Mouse (Mus musculus) MEL (cell line): ENCODE results near the gene Cuta. TPM values are rescaled to one million over a fixed set of nuclear protein-coding genes. Genes with fewer than 3 reads are reported as not detected.
A peak's percentile ranks its signal among the peaks of the same experiment; 100 is the strongest.

Source experiments
- DNase-seq: peaks from one replicate; pipeline ENCODE4 v3.0.0; 2011; ENCODE audit warnings: low read depth, low spot score
- H3K27ac ChIP-seq: 2 replicates; pipeline ENCODE4 v1.5.1; 2012; ENCODE audit warnings: low read depth, mild to moderate bottlenecking, control low read depth, low read length, moderate library complexity; ENCODE audit not compliant: control insufficient read depth
- H3K27me3 ChIP-seq, 2 experiments: fragments of 150-350 bp in 1 of 2; sonication (generic) in 1 of 2; 2 replicates each; pipeline ENCODE4 v1.6.1; 2012; ENCODE audit warnings: low read length in 2 of 2, mild to moderate bottlenecking in 2 of 2, improper control_type of control experiment in 1 of 2, moderate library complexity in 1 of 2; ENCODE audit not compliant: insufficient read depth in 2 of 2, control insufficient read depth in 1 of 2
- H3K36me3 ChIP-seq, 2 experiments: 2 replicates each; pipeline ENCODE4 v1.6.1; 2012 to 2014; ENCODE audit warnings: low read length in 2 of 2, improper control_type of control experiment in 1 of 2, inconsistent platforms in 1 of 2, mild to moderate bottlenecking in 1 of 2; ENCODE audit not compliant: insufficient read depth in 2 of 2, control insufficient read depth in 1 of 2
- H3K4me1 ChIP-seq, 2 experiments: fragments of 150-350 bp in 1 of 2; sonication (generic) in 1 of 2; 2 replicates each; pipeline ENCODE4 v1.6.1; 2012; ENCODE audit warnings: low read length in 2 of 2, improper control_type of control experiment in 1 of 2, mild to moderate bottlenecking in 1 of 2; ENCODE audit not compliant: insufficient read depth in 2 of 2, control insufficient read depth in 1 of 2
- H3K4me3 ChIP-seq, 2 experiments: fragments of 150-350 bp in 1 of 2; sonication (generic) in 1 of 2; 2 replicates each; pipeline ENCODE4 v1.5.1; 2012; ENCODE audit warnings: low read depth in 2 of 2, low read length in 2 of 2, mild to moderate bottlenecking in 2 of 2, moderate library complexity in 2 of 2, control low read depth in 1 of 2, improper control_type of control experiment in 1 of 2; ENCODE audit not compliant: control insufficient read depth in 1 of 2, insufficient read depth in 1 of 2
- H3K79me2 ChIP-seq: 2 replicates; pipeline ENCODE4 v1.6.1; 2012; ENCODE audit warnings: mild to moderate bottlenecking, low read length, moderate library complexity; ENCODE audit not compliant: control insufficient read depth, poor library complexity, insufficient read depth
- H3K9ac ChIP-seq: 2 replicates; pipeline ENCODE4 v1.6.1; 2012; ENCODE audit warnings: low read depth, mild to moderate bottlenecking, control low read depth, low read length, moderate library complexity; ENCODE audit not compliant: control insufficient read depth, poor library complexity, severe bottlenecking
- H3K9me3 ChIP-seq: fragments of 150-350 bp; sonication (generic); replicated peaks from 2 replicates; pipeline ENCODE4 v1.6.1; 2012; ENCODE audit warnings: mild to moderate bottlenecking, low read length, improper control_type of control experiment, moderate library complexity; ENCODE audit not compliant: insufficient read depth
- BHLHE40 ChIP-seq: IDR thresholded peaks from 2 replicates; pipeline ENCODE4 v1.6.1; 2012; ENCODE audit warnings: low read depth, mild to moderate bottlenecking, inconsistent platforms, low read length, improper control_type of control experiment, borderline replicate concordance
- CHD1 ChIP-seq: IDR thresholded peaks from 2 replicates; pipeline ENCODE4 v1.6.1; 2012; ENCODE audit warnings: low read depth, mild to moderate bottlenecking, inconsistent platforms, low read length, improper control_type of control experiment
- CHD2 ChIP-seq: IDR thresholded peaks from 2 replicates; pipeline ENCODE4 v1.6.1; 2011; ENCODE audit warnings: low read length, improper control_type of control experiment
- CTCF ChIP-seq, 3 experiments: IDR thresholded peaks in 2 of 3; conservative IDR thresholded peaks in 1 of 3; 2 replicates each; pipeline ENCODE4 v1.5.1; 2011 to 2012; ENCODE audit warnings: low read length in 3 of 3, low read depth in 2 of 3, mild to moderate bottlenecking in 2 of 3, improper control_type of control experiment in 1 of 3, inconsistent platforms in 1 of 3, mixed read lengths in 1 of 3, moderate library complexity in 1 of 3; ENCODE audit not compliant: control insufficient read depth in 1 of 3, insufficient read depth in 1 of 3, poor library complexity in 1 of 3, severe bottlenecking in 1 of 3
- E2F4 ChIP-seq: IDR thresholded peaks from 2 replicates; pipeline ENCODE4 v1.6.1; 2011; ENCODE audit warnings: low read depth, low read length, improper control_type of control experiment, borderline replicate concordance
- ELF1 ChIP-seq: IDR thresholded peaks from 2 replicates; pipeline ENCODE4 v1.6.1; 2014; ENCODE audit warnings: low read depth, mild to moderate bottlenecking, inconsistent platforms, low read length, improper control_type of control experiment, moderate library complexity
- EP300 ChIP-seq, 2 experiments: IDR thresholded peaks; 2 replicates each; pipeline ENCODE4 v1.6.1; 2011; ENCODE audit warnings: improper control_type of control experiment in 2 of 2, low read length in 2 of 2, low read depth in 1 of 2, mild to moderate bottlenecking in 1 of 2
- ETS1 ChIP-seq: IDR thresholded peaks from 2 replicates; pipeline ENCODE4 v1.6.1; 2012; ENCODE audit warnings: low read depth, mild to moderate bottlenecking, inconsistent platforms, low read length, improper control_type of control experiment, moderate library complexity
- GABPA ChIP-seq: IDR thresholded peaks from 2 replicates; pipeline ENCODE4 v1.6.1; 2012; ENCODE audit warnings: low read depth, mild to moderate bottlenecking, inconsistent platforms, low read length, improper control_type of control experiment, moderate library complexity
- GATA1 ChIP-seq: IDR thresholded peaks from 2 replicates; pipeline ENCODE4 v1.6.1; 2011; ENCODE audit warnings: low read depth, low read length, improper control_type of control experiment
- HCFC1 ChIP-seq: IDR thresholded peaks from 2 replicates; pipeline ENCODE4 v1.6.1; 2012; ENCODE audit warnings: low read depth, mild to moderate bottlenecking, inconsistent platforms, low read length, improper control_type of control experiment, moderate library complexity
- JUND ChIP-seq: IDR thresholded peaks from 2 replicates; pipeline ENCODE4 v1.6.1; 2011; ENCODE audit warnings: low read depth, mild to moderate bottlenecking, improper control_type of control experiment, low read length
- MAFK ChIP-seq: IDR thresholded peaks from 2 replicates; pipeline ENCODE4 v1.6.1; 2011; ENCODE audit warnings: low read depth, mild to moderate bottlenecking, low read length, improper control_type of control experiment, borderline replicate concordance
- MAX ChIP-seq: IDR thresholded peaks from 2 replicates; pipeline ENCODE4 v1.6.1; 2011; ENCODE audit warnings: low read length, improper control_type of control experiment
- MAZ ChIP-seq: IDR thresholded peaks from 2 replicates; pipeline ENCODE4 v1.6.1; 2012; ENCODE audit warnings: low read depth, mild to moderate bottlenecking, inconsistent platforms, low read length, improper control_type of control experiment
- MEF2A ChIP-seq: IDR thresholded peaks from 2 replicates; pipeline ENCODE4 v1.6.1; 2014; ENCODE audit warnings: low read depth, mild to moderate bottlenecking, inconsistent platforms, low read length, improper control_type of control experiment; ENCODE audit not compliant: poor library complexity, insufficient replicate concordance, severe bottlenecking; ENCODE audit errors: extremely low read depth
- MXI1 ChIP-seq: IDR thresholded peaks from 2 replicates; pipeline ENCODE4 v1.6.1; 2011; ENCODE audit warnings: mild to moderate bottlenecking, low read depth, low read length, improper control_type of control experiment
- MYC ChIP-seq: IDR thresholded peaks from 2 replicates; pipeline ENCODE4 v1.6.1; 2011; ENCODE audit warnings: low read depth, mild to moderate bottlenecking, low read length, improper control_type of control experiment, moderate library complexity
- NELFE ChIP-seq: IDR thresholded peaks from 2 replicates; pipeline ENCODE4 v1.6.1; 2011; ENCODE audit warnings: low read depth, low read length, improper control_type of control experiment
- NRF1 ChIP-seq: IDR thresholded peaks from 2 replicates; pipeline ENCODE4 v1.6.1; 2014; ENCODE audit warnings: low read depth, mild to moderate bottlenecking, inconsistent platforms, low read length, improper control_type of control experiment, moderate library complexity; ENCODE audit not compliant: poor library complexity, insufficient read depth, severe bottlenecking
- POLR2A ChIP-seq, 2 experiments: IDR thresholded peaks; 2 replicates each; pipeline ENCODE4 v1.6.1; 2011 to 2012; ENCODE audit warnings: low read length in 2 of 2, mild to moderate bottlenecking in 2 of 2, control low read depth in 1 of 2, improper control_type of control experiment in 1 of 2, low read depth in 1 of 2, moderate library complexity in 1 of 2; ENCODE audit not compliant: control insufficient read depth in 1 of 2, insufficient read depth in 1 of 2, poor library complexity in 1 of 2
- POLR2AphosphoS2 ChIP-seq: IDR thresholded peaks from 2 replicates; pipeline ENCODE4 v1.6.1; 2011; ENCODE audit warnings: low read length, improper control_type of control experiment
- POLR2AphosphoS5 ChIP-seq: IDR thresholded peaks from 2 replicates; pipeline ENCODE4 v1.6.1; 2012; ENCODE audit warnings: low read depth, borderline replicate concordance, mild to moderate bottlenecking, inconsistent platforms, low read length, moderate library complexity, mixed read lengths
- SIN3A ChIP-seq: IDR thresholded peaks from 2 replicates; pipeline ENCODE4 v1.6.1; 2012; ENCODE audit warnings: low read length, improper control_type of control experiment, inconsistent platforms
- SMC3 ChIP-seq: IDR thresholded peaks from 2 replicates; pipeline ENCODE4 v1.6.1; 2011; ENCODE audit warnings: low read depth, low read length, improper control_type of control experiment
- TAL1 ChIP-seq: IDR thresholded peaks from 2 replicates; pipeline ENCODE4 v1.6.1; 2012; ENCODE audit warnings: mild to moderate bottlenecking, inconsistent platforms, low read length, moderate library complexity, mixed read lengths
- TBP ChIP-seq: IDR thresholded peaks from 2 replicates; pipeline ENCODE4 v1.8.0; 2011; ENCODE audit warnings: low read depth, low read length, improper control_type of control experiment
- UBTF ChIP-seq: IDR thresholded peaks from 2 replicates; pipeline ENCODE4 v1.6.1; 2012; ENCODE audit warnings: low read depth, mild to moderate bottlenecking, inconsistent platforms, low read length, improper control_type of control experiment, moderate library complexity, borderline replicate concordance; ENCODE audit not compliant: insufficient read depth
- USF1 ChIP-seq: IDR thresholded peaks from 2 replicates; pipeline ENCODE4 v1.6.1; 2014; ENCODE audit warnings: low read depth, mild to moderate bottlenecking, inconsistent platforms, low read length, improper control_type of control experiment, moderate library complexity
- USF2 ChIP-seq, 2 experiments: IDR thresholded peaks; 2 replicates each; pipeline ENCODE4 v1.6.1; 2011 to 2012; ENCODE audit warnings: improper control_type of control experiment in 2 of 2, low read length in 2 of 2, borderline replicate concordance in 1 of 2, inconsistent platforms in 1 of 2, low read depth in 1 of 2, mild to moderate bottlenecking in 1 of 2; ENCODE audit not compliant: insufficient read depth in 1 of 2
- ZNF384 ChIP-seq: IDR thresholded peaks from 2 replicates; pipeline ENCODE4 v1.6.1; 2012; ENCODE audit warnings: low read depth, mild to moderate bottlenecking, inconsistent platforms, low read length, improper control_type of control experiment
- polyA plus RNA-seq, 2 experiments: library from polyadenylated mRNA; stranded (reverse) in 1 of 2; unstranded in 1 of 2; fragments of >175 nt in 1 of 2; fragments of >200 nt in 1 of 2; gene quantifications; 2 replicates each; pipeline versions ENCODE4 v1.2.1 to v1.2.4; 2012; ENCODE audit warnings: low replicate concordance in 2 of 2, low read depth in 1 of 2; ENCODE audit not compliant: insufficient read length in 2 of 2, insufficient read depth in 1 of 2, missing spikeins in 1 of 2
- total RNA-seq: library from RNA; depleted of rRNA; stranded (reverse); fragments of 300-350 nt; gene quantifications from 2 replicates; pipeline ENCODE4 v1.2.3, GENCODE M21; 2012; rRNA removed

Cuta gene
- total RNA-seq (54.2 and 66.8 TPM in 2 replicates), polyA plus RNA-seq (100 to 1,000 TPM in 1 of 2 experiments, not detected in 1; 220 TPM)

GRCm38 (mm10) chr17:26939178-26939972, at the start of gene Cuta:
TSS of gene Cuta (minus strand) at chr17:26939569.
- TF ChIP-seq MAFK (no peak), GATA1 (no peak), POLR2AphosphoS5 (no peak), MXI1 (peak; percentile 91), NRF1 (peak; percentile 48; the same call in 1 of the 2 replicates), CTCF (IDR thresholded peaks at IDR 0.05 in 2 of 3, conservative IDR thresholded peaks at IDR 0.05 in 1 of 3; ENCODE audit: control insufficient read depth in 1 of 3, insufficient read depth in 1 of 3, low read depth in 2 of 3, low read length in 3 of 3, poor library complexity in 1 of 3, severe bottlenecking in 1 of 3) (no peak), JUND (no peak), HCFC1 (peak; percentile 81), ELF1 (peak; percentile 90), EP300 (IDR thresholded peaks at IDR 0.05; ENCODE audit: low read depth in 1 of 2, low read length in 2 of 2) (no peak), ZNF384 (peak; percentile 66; the same call in 1 of the 2 replicates), POLR2AphosphoS2 (peak; percentile 75), POLR2A (IDR thresholded peaks at IDR 0.05; ENCODE audit: control insufficient read depth in 1 of 2, insufficient read depth in 1 of 2, low read depth in 1 of 2, low read length in 2 of 2, poor library complexity in 1 of 2) (peak; percentile 31 to 69; a peak in 3 of 4 replicates), BHLHE40 (peak; percentile 89), TBP (peak; percentile 16; the same call in 1 of the 2 replicates), MEF2A (no peak), MYC (0 out of 2 replicates have a peak, but pooled peaks have one; percentile 72), E2F4 (no peak), USF2 (IDR thresholded peaks at IDR 0.05; ENCODE audit: borderline replicate concordance in 1 of 2, insufficient read depth in 1 of 2, low read depth in 1 of 2, low read length in 2 of 2) (peak; percentile 90 to 96), CHD1 (0 out of 2 replicates have a peak, but pooled peaks have one; percentile 29), SIN3A (no peak; the same call in none of the 2 replicates), CHD2 (no peak), GABPA (no peak), ETS1 (0 out of 2 replicates have a peak, but pooled peaks have one; percentile 26), TAL1 (no peak), UBTF (no peak), MAX (peak; percentile 98), MAZ (peak; percentile 90), NELFE (peak; percentile 38; the same call in 1 of the 2 replicates), USF1 (peak; percentile 96), SMC3 (no peak)
- Histone ChIP-seq H3K27me3 (no peaks in the 10 kb centered on the region), H3K9me3 (no peaks in the 10 kb centered on the region), H3K4me1 (peaks cover 2 to 14% of the 10 kb centered on the region in 2 experiments; a peak in 3 of 4 replicates), H3K4me3 (peak within 1 kb of the TSS; percentile 77 to 85), H3K27ac (peak within 1 kb of the TSS; percentile 92), H3K79me2 (peaks cover 28% of the 10 kb centered on the region), H3K9ac (peak within 1 kb of the TSS; percentile 92), H3K36me3 (peaks cover 0 to 9% of the 10 kb centered on the region in 2 experiments; a peak in 2 of 4 replicates)
- DNase-seq: peak; percentile 100
